Mouse (Mus musculus) C2C12 (cell line): ENCODE results near the gene Irf2. TPM values are rescaled to one million over a fixed set of nuclear protein-coding genes. Genes with fewer than 3 reads are reported as not detected.

ENCODE experiments used
- H3K27me3 ChIP-seq: one replicate; pipeline ENCODE4 v1.6.1; 2011; ENCODE audit not compliant: control insufficient read depth, insufficient read depth, insufficient read length
- H3K36me3 ChIP-seq: one replicate; pipeline ENCODE4 v1.6.1; 2011; ENCODE audit not compliant: control insufficient read depth, insufficient read depth
- H3K4me3 ChIP-seq: one replicate; pipeline ENCODE4 v1.5.1; 2011; ENCODE audit warnings: mild to moderate bottlenecking, control low read depth; ENCODE audit not compliant: poor library complexity, insufficient read depth, severe bottlenecking
- H3K79me2 ChIP-seq: one replicate; pipeline ENCODE4 v1.6.1; 2011; ENCODE audit not compliant: control insufficient read depth, insufficient read depth
- H3K79me3 ChIP-seq: one replicate; pipeline ENCODE4 v1.6.1; 2011; ENCODE audit warnings: low read depth, control low read depth
- H3ac ChIP-seq: one replicate; pipeline ENCODE3; 2011; ENCODE audit warnings: low read depth; ENCODE audit not compliant: control insufficient read depth, insufficient read length
- CEBPB ChIP-seq: IDR thresholded peaks from one replicate; pipeline ENCODE4 v1.6.1; 2011; ENCODE audit warnings: low read depth, mild to moderate bottlenecking, control low read depth, moderate library complexity
- CTCF ChIP-seq: IDR thresholded peaks from one replicate; pipeline ENCODE4 v1.5.1; 2011; ENCODE audit not compliant: control insufficient read depth, insufficient read depth, insufficient read length
- FOSL1 ChIP-seq: IDR thresholded peaks from one replicate; pipeline ENCODE4 v1.8.0; 2011; ENCODE audit warnings: mild to moderate bottlenecking, low read length; ENCODE audit not compliant: poor library complexity, insufficient read depth, severe bottlenecking
- MAX ChIP-seq: IDR thresholded peaks from one replicate; pipeline ENCODE4 v1.6.1; 2011; ENCODE audit warnings: mild to moderate bottlenecking, control low read depth
- MYOD1 ChIP-seq: IDR thresholded peaks from one replicate; pipeline ENCODE4 v1.6.1; 2011; ENCODE audit warnings: low read depth; ENCODE audit not compliant: control insufficient read depth, insufficient read length
- MYOG ChIP-seq: IDR thresholded peaks from one replicate; pipeline ENCODE4 v1.6.1; 2011; ENCODE audit not compliant: control insufficient read depth, insufficient read length; ENCODE audit errors: extremely low read depth
- USF1 ChIP-seq: IDR thresholded peaks from one replicate; pipeline ENCODE4 v1.6.1; 2011; ENCODE audit warnings: low read depth, mild to moderate bottlenecking, control low read depth, moderate library complexity
- polyA plus RNA-seq: library from polyadenylated mRNA; unstranded; fragments of >200 nt; fragmentation: generic; extraction: Trizol; gene quantifications from one replicate; pipeline ENCODE4 v1.2.1, GENCODE M21; 2012; ENCODE audit warnings: missing spikeins

Irf2 gene
- polyA plus RNA-seq, 1 experiment, result 7.6 TPM

- Histone ChIP-seq H3K79me3 (no peaks in the 10 kb centered on the region), H3K79me2 (no peaks in the 10 kb centered on the region), H3K27me3 (no peaks in the 10 kb centered on the region), H3K36me3 (no peaks in the 10 kb centered on the region), H3ac (no peak overlapping the region), H3K4me3 (no peak overlapping the region)
- TF ChIP-seq MYOD1 (no peak), MYOG (no peak), USF1 (no peak), MAX (no peak), FOSL1 (no peak), CTCF (no peak)
Measured at GRCm38 (mm10) chr8:46698162-46698561, 41.4 kb upstream of the Irf2 start.

GRCm38 (mm10) chr8:46705145-46705544 lies 34.4 kb upstream of the Irf2 start:
- Histone ChIP-seq H3K27me3 (no peaks in the 10 kb centered on the region), H3ac (no peak overlapping the region), H3K36me3 (no peaks in the 10 kb centered on the region), H3K4me3 (no peak overlapping the region), H3K79me3 (no peaks in the 10 kb centered on the region), H3K79me2 (no peaks in the 10 kb centered on the region)
- TF ChIP-seq MAX (no peak), FOSL1 (no peak), CTCF (no peak)

- H3K27me3 ChIP-seq, result no peaks in the 10 kb centered on the region
- H3K79me3 ChIP-seq, result no peaks in the 10 kb centered on the region
- TF ChIP-seq CEBPB, result no peak
- TF ChIP-seq MAX, result no peak
- TF ChIP-seq USF1, result no peak
- no peak for TF ChIP-seq FOSL1
- no peak for TF ChIP-seq CTCF
- no peak for TF ChIP-seq MYOG
- TF ChIP-seq MYOD1, result no peak
- H3K79me2 ChIP-seq, result no peaks in the 10 kb centered on the region
- no peak overlapping the region for H3K4me3 ChIP-seq
- no peak overlapping the region for H3ac ChIP-seq
- no peaks in the 10 kb centered on the region for H3K36me3 ChIP-seq
Measured at GRCm38 (mm10) chr8:46706730-46707129, 32.8 kb upstream of the Irf2 start.

GRCm38 (mm10) chr8:46709302-46709701 lies 30.2 kb upstream of the Irf2 start:
- Histone ChIP-seq H3ac (no peak overlapping the region), H3K79me2 (no peaks in the 10 kb centered on the region), H3K36me3 (no peaks in the 10 kb centered on the region), H3K27me3 (no peaks in the 10 kb centered on the region), H3K4me3 (no peak overlapping the region), H3K79me3 (no peaks in the 10 kb centered on the region)
- no peak for TF ChIP-seq CEBPB
- TF ChIP-seq CTCF, result no peak
- no peak for TF ChIP-seq MYOD1
- no peak for TF ChIP-seq USF1
- TF ChIP-seq FOSL1, result no peak
- TF ChIP-seq MAX, result no peak
- no peak for TF ChIP-seq MYOG

GRCm38 (mm10) chr8:46710289-46710688 lies 29.2 kb upstream of the Irf2 start:
- Histone ChIP-seq H3K79me3 (no peaks in the 10 kb centered on the region), H3K27me3 (no peaks in the 10 kb centered on the region), H3K79me2 (no peaks in the 10 kb centered on the region), H3ac (no peak overlapping the region), H3K36me3 (no peaks in the 10 kb centered on the region), H3K4me3 (no peak overlapping the region)
- TF ChIP-seq MAX (no peak), USF1 (no peak), FOSL1 (no peak)

- H3ac ChIP-seq, result no peak overlapping the region
- TF ChIP-seq CTCF (no peak), MYOD1 (no peak), FOSL1 (no peak), MYOG (no peak), CEBPB (no peak), USF1 (no peak), MAX (no peak)
Measured at GRCm38 (mm10) chr8:46711496-46711895, 28.0 kb upstream of the Irf2 start.

GRCm38 (mm10) chr8:46713178-46713577 lies 26.4 kb upstream of the Irf2 start:
- Histone ChIP-seq H3K36me3 (no peaks in the 10 kb centered on the region), H3K4me3 (no peak overlapping the region), H3K79me3 (no peaks in the 10 kb centered on the region), H3ac (no peak overlapping the region), H3K79me2 (no peaks in the 10 kb centered on the region), H3K27me3 (no peaks in the 10 kb centered on the region)
- TF ChIP-seq MYOD1 (no peak), CTCF (no peak), MAX (no peak), FOSL1 (no peak), USF1 (no peak), MYOG (no peak), CEBPB (no peak)

More at GRCm38 (mm10) chr8:46711496-46711895, 28.0 kb upstream of the Irf2 start:
- H3K79me2 ChIP-seq, result no peaks in the 10 kb centered on the region
- no peaks in the 10 kb centered on the region for H3K36me3 ChIP-seq
- H3K79me3 ChIP-seq, result no peaks in the 10 kb centered on the region
- no peaks in the 10 kb centered on the region for H3K27me3 ChIP-seq
- H3K4me3 ChIP-seq, result no peak overlapping the region
